Mouse (Mus musculus) testis, adult 2 months (tissue): ENCODE measurements around the gene Slc27a1.
A peak's percentile ranks its signal among the peaks of the same experiment; 100 is the strongest.

ENCODE experiments used
- CTCF ChIP-seq: fragments of 200-500 bp; IDR thresholded peaks from 2 replicates; pipeline ENCODE4 v1.5.1; 2012; ENCODE audit warnings: low read depth, mild to moderate bottlenecking, inconsistent platforms, low read length, moderate library complexity; ENCODE audit not compliant: control insufficient read depth, insufficient read depth, insufficient replicate concordance
- POLR2A ChIP-seq: fragments of 200-500 bp; IDR thresholded peaks from 2 replicates; pipeline ENCODE4 v1.6.1; 2012; ENCODE audit warnings: low read depth, mild to moderate bottlenecking, inconsistent platforms, low read length, moderate library complexity; ENCODE audit not compliant: control insufficient read depth

DNA sequence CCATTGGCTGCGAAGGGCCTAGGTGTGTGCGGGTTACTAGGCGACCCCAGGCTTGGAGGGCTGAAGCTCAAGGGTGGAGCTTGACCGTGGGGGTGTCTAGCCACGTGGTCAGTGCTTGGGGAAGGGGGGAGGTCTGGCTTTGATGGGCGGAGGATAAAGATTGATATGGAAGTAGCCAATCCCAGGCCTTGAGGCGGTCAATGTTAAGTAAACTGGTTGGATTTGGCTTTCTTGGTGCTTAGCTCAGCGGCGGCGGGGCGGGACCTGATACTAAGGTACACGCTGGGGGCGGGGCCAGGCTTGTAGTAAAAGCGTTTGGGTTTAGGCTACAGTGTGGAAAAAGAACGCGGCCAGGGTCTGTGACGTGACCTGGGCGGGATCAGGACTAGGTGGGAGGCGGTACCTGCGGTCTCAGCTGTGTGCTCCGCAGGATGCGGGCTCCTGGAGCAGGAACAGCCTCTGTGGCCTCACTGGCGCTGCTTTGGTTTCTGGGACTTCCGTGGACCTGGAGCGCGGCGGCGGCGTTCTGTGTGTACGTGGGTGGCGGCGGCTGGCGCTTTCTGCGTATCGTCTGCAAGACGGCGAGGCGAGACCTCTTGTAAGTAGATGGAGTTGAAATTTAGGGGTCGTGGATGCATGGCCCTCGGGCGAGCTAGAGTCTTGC is 1.7 kb downstream of the Slc27a1 start:
- no peak for TF ChIP-seq CTCF
- TF ChIP-seq POLR2A: peak; percentile 36; the same call in 1 of the 2 replicates
